Mouse (Mus musculus) kidney, adult 9 months (tissue): ENCODE results near the gene Klrg1.
A peak's percentile ranks its signal among the peaks of the same experiment; 100 is the strongest.

Source experiments
- DNase-seq: peaks from one replicate; pipeline ENCODE4 v3.0.0; 2022

Klrg1 gene

DNA sequence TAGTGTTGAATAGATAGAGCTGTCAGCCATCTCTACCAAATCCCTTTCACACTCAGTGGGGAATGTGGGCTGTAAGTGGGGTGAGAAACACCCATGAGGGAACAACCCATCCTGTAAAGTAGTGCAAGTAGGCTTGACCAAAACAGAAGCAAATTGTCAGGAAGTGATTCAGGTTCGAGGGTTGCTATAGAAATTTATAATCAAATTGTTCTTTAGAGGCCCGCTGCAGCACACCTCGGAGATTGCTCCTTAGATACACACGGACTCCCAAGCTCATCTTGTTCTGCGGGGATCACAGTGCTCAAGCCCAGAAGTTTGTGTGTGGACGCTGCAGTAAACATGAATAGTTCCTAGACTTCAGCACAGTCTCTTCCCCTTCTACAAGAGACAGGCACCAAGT, at the start of gene Klrg1:
TSS of gene Klrg1 (minus strand) at position 101 of the 400 bp plus-strand sequence.
- no peak for DNase-seq

- peak; percentile 51 for DNase-seq
Observed at GRCm38 (mm10) chr6:122325361-122325975, 42.8 kb upstream of the Klrg1 start.

- DNase-seq, result peak; percentile 72
Observed at GRCm38 (mm10) chr6:122318726-122319125, 36.0 kb upstream of the Klrg1 start.

DNA sequence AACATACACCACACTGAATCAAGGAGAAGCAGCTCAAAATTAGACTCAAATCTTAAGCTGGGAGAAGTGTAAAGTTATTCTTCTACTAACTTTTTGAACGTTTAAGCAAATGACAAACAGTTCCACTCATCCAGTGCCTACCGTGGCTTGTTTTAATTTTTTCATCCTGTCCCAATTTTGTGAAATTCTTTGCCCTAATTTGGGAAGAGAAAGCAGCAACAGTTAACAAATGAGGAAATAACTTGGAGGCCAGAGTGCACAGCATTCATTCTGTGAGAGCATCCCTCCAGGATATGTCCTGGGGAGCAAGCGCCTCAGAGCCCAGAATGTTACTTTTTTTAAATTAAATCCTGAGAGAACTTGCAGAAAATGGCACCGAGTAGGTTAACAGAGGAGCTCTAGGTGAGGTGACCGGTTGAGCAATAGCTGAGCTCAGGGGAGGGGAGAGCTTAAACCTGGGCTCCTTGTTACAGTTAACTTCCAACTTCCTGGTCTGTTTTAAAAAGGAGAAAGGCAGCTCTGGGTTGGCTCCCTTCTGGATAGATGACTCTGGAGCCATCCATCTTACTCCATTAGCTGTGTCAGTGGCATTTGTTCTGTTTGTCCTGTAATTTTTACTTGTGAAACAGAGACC, 27.6 kb upstream of the Klrg1 start:
- no peak for DNase-seq

- no peak for DNase-seq
Observed at GRCm38 (mm10) chr6:122309446-122309960, 26.8 kb upstream of the Klrg1 start.

DNA sequence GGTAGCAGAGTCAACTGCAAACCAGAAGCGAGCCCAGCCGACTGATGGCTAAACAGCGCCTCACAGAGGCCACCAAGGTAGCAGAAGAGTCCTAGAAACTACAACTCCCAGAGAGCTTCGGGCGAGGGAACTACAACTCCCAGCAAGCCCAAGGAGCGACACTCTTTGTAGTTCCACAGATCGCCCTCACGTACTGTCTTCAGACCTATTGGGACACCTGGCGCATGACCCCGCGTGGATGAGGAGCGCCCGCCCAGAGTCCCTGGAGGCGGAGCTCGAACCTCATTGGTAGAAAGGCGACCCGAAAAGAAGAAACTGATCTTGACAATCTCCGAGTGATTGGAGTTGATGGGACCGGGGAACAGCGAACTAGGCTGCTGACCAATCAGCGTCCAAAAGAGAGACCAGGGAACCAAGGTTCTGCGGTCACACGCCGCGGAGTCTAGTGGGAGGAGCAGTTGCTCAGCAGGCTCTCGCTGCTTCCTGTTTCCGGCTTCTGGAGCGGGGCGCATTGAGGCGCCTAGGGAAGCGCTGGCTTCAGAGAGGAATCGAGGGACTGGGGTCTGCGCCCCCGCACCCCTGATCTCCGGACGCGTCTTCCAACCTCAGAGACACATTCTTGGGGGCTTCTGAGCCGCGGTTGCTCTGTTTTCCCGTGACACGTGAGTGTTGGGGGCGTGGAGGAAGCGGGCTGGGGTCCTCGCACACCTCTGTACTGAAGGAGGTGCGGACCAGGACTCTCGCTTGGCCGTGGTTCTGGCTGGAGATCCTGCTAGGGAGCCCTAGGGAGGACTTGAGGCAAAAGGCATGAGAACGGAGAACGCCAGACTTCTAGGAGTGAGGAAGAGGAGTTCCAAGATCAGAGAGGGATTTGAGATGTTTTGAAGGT, 26.1 kb upstream of the Klrg1 start, which contains the start of gene M6pr:
TSS of gene M6pr (plus strand) at position 216 of the 889 bp plus-strand sequence.
- DNase-seq, result peak; percentile 100

DNA sequence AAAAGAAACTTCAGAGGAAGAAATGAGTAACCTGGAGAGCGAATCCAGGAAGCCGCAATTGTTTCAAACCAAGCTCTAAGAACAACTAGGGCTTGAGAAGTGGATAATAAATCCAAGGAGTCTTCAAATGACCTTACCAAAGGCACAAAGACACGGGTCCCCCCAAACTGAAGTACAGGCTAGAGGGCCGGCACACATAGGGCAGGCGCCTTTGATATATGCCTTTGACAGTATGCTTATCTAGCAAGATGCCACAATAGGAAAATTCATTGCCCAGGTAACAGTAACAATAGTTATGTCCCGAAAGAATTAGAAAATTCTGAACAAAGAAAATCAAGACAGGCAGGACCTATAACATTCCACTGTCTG, 25.4 kb upstream of the Klrg1 start:
- DNase-seq, result no peak

- DNase-seq, result no peak
Observed at GRCm38 (mm10) chr6:122306707-122307106, 24.0 kb upstream of the Klrg1 start.

GRCm38 (mm10) chr6:122304790-122305555, 22.3 kb upstream of the Klrg1 start:
- DNase-seq, result no peak

GRCm38 (mm10) chr6:122304355-122304754, 21.7 kb upstream of the Klrg1 start:
- DNase-seq, result peak; percentile 81

DNA sequence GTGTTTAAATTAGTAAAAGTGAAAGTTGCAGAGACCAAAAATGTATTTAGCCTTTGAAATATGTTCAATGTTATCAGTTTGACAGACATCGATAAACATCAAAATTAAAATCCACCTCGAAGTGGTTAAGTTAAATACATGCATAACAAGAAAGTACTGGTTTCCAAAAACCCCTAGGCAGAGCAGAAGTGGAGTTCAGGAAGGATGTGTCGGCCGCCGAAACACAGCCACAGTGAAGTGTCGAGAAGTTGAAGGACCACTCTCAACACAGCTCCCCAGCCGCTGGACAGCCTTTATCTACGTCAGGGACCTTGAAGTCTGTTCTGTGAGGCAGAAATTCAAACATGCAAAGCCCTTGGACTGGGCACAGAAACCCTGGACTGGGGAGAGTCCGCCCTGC, 20.8 kb upstream of the Klrg1 start:
- DNase-seq, result no peak

DNA sequence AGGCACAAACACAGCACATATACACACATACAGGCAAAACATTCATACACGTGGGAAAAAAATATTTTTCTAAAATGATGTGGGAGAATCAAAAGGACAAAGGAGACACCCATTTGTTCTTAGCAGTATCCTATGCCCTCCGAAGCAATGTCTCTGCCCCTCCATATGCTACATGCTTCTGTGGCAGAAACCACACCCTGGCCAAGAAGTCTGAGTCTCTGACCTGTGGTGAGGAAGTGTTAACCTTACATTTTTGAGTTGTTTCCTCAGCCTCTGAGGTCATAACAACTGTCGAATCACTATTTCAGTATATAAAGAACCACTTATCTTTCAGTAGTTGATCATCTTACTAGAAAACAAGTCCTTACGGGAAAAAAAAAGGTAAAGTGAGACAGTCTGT, 20.0 kb upstream of the Klrg1 start:
- DNase-seq, result no peak

DNA sequence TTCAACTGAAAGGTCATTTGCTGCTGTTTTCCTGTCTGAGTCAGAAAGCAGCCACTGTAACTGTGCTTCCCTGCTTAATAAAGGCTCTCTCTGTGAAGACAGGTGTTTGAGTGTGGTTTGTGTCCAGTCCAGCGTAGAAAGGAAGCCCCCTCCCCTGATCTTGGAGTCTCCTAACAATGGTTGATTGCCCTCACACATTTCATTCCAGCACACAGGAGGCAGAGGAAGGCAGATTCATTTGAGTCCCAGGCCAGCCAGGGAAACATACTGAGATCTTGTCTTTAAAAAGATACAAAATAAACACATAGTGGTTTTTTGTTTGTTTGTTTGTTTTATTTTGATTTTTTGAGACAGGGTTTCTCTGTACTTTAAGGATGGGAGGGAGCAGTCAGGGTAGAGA, 19.4 kb upstream of the Klrg1 start:
- DNase-seq, result no peak

- DNase-seq, result no peak
Observed at GRCm38 (mm10) chr6:122299621-122300133, 17.0 kb upstream of the Klrg1 start.

GRCm38 (mm10) chr6:122298223-122298609, 15.5 kb upstream of the Klrg1 start:
- no peak for DNase-seq

GRCm38 (mm10) chr6:122297279-122298222, 14.9 kb upstream of the Klrg1 start:
- no peak for DNase-seq

DNA sequence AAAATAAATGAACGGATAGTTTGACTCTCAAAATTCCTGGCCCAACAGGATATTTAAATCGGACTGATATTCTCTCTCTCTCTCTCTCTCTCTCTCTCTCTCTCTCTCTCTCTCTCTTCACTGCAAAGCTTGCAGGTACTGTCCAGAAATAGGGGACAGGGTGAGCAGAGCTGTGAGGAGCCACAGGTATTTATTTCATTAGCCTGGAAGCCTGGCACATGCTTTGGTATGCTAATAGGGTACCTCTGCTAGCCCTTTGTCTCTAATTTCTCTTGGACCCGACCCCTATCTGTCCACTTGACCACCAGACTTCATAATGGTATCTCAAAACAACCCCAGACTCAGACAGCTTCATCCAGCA, 14.2 kb upstream of the Klrg1 start:
- no peak for DNase-seq

GRCm38 (mm10) chr6:122295242-122295641, 12.6 kb upstream of the Klrg1 start:
- no peak for DNase-seq

DNA sequence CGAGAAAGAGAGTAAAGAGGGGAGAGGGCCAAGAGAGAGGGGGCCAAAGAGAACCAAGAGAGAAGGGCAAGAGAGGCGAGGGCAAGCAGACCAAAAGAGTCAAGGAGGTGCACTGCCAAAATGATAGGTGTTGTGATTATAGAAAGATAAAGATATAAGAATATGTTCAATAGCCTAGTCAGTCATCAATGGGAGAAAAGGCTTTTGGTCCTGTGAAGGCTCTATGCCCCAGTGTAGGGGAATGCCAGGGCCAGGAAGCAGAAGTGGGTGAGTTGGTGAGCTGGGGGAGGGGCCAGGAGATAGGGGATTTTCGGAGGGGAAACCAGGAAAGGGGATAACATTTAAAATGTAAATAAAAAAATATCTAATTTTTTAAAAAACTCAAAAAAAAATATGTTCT, 11.6 kb upstream of the Klrg1 start:
- no peak for DNase-seq

- DNase-seq, result no peak
Observed at GRCm38 (mm10) chr6:122293796-122294195, 11.1 kb upstream of the Klrg1 start.

DNA sequence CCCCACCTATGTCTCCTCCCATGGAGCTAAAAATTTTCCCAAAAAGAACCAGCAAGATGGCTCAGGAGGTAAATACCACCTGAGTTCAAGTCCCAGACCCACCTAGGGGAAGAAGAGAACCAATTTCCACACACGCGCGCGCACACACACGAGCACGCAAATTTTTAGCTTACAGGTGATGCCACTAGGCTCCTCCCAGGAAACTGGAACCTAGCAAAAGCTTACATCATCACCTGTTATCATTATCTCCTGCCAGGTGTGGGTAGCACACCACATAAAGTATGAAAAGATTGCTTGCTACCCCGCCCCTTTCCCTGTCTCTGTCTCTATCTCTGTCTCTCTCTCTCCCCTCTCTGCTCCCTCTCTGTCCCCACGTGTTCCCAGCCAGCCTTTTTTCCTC, 10.4 kb upstream of the Klrg1 start:
- no peak for DNase-seq

GRCm38 (mm10) chr6:122292184-122292583, 9.5 kb upstream of the Klrg1 start:
- DNase-seq, result no peak
